Mouse (Mus musculus): Measurements from ENCODE around the gene Dnah8.

Gene Dnah8

DNA sequence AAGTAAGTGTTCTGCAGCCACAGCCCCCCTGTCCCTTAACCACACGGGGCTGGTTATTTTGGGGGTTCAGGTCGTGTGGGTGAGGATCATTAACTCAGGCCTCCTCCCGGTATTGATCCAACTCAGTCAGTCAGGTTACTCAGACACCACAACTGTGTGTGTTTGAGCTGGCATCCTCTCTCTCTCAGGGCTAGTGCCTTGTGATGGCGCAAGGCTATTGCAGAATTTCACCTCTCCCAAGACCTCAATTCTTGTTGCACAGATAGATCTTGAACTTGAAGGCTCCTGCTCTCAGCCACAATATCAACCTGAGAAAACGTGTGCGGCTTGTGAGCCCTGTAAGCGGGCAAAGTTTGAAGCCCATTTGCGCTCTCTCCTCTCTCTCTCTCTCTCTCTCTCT lies 38.0 kb downstream of the Dnah8 start:
- in situ Hi-C loops (cut with MboI, MseI), result no loop called here

GRCm38 (mm10) chr17:30663170-30663569 lies 39.0 kb downstream of the Dnah8 start:
- in situ Hi-C loops (cut with MboI, MseI), result no loop called here

GRCm38 (mm10) chr17:30664856-30665255 lies 40.7 kb downstream of the Dnah8 start:
- in situ Hi-C loops (cut with MboI, MseI), result no loop called here

DNA sequence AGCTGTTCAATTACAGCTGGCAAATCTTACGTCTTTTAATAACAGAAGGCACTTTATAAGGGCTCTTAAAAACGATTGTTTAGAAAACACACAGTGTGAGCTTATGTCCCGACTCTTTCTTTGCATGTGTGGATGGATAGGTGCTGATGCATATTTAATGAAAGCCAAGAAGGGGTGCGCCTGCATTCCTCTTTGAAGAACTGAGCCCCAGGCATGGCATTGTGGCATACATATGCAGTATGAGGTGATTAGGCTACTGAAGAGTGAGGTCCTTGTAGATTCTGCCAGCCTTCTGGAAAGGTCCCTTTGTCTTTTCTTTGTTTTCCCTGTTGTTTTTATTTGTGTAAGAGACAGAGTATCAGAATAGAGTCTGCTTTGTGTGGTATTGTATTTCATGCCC lies 48.4 kb downstream of the Dnah8 start:
- in situ Hi-C loops (cut with MboI, MseI), result loop anchor here (5.0 to 10.0 kb wide), 2 partner anchors 115 to 1458 kb away; no protein-coding TSS in a partner anchor

DNA sequence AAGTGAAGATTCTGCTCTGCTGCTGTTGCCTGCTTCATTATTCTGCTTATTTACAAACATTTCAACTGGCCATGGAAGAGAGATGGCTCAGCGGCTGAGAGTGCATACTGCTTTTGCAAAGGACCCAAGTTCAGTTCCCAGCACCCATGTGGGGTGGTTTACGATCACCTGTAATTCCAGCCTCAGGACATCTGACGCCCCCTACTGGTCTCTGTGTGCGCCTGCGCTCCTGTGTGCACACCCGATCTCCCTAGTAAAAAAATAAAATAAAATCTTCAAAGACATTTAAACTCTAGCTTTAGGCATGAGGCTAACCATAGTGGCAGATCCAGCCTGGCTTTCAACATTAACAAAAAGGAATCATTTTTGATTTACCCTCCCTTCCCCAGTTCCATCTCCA lies 48.9 kb downstream of the Dnah8 start:
- in situ Hi-C loops (cut with MboI, MseI), result loop anchor here (5.0 to 10.0 kb wide), 2 partner anchors 116 to 1458 kb away; no protein-coding TSS in a partner anchor

GRCm38 (mm10) chr17:30675021-30675740 lies 51.0 kb downstream of the Dnah8 start:
- in situ Hi-C loops (cut with MboI, MseI), result loop anchor here (10.0 kb wide), 1 partner anchor 1460 kb away; no protein-coding TSS in a partner anchor

- in situ Hi-C loops (cut with MboI, MseI), result loop anchor here (10.0 kb wide), 1 partner anchor 1464 kb away; no protein-coding TSS in a partner anchor
These were observed 54.4 kb downstream of the Dnah8 start for GRCm38 (mm10) chr17:30678523-30678922.

GRCm38 (mm10) chr17:30679612-30680011 lies 55.5 kb downstream of the Dnah8 start:
- in situ Hi-C loops (cut with MboI, MseI), result loop anchor here (10.0 kb wide), 1 partner anchor 1465 kb away; no protein-coding TSS in a partner anchor

DNA sequence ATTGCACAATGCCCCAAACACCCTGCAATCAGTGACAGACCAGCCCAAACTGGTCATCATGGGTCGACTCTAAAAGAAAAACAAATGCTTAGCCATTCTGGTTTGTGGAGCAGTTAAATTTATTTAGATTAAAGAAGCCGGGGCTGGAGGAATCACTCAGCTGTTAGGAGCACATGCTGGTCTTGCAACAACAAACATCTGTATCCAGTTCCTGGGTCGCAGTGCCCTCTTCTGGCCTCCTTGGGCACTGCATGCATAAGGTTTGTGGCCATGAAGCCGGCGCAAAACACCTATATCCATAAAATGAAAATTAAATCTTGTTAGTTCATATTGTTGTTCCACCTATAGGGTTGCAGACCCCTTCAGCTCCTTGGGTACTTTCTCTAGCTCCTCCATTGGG lies 57.5 kb downstream of the Dnah8 start:
- in situ Hi-C loops (cut with MboI, MseI), result no loop called here

DNA sequence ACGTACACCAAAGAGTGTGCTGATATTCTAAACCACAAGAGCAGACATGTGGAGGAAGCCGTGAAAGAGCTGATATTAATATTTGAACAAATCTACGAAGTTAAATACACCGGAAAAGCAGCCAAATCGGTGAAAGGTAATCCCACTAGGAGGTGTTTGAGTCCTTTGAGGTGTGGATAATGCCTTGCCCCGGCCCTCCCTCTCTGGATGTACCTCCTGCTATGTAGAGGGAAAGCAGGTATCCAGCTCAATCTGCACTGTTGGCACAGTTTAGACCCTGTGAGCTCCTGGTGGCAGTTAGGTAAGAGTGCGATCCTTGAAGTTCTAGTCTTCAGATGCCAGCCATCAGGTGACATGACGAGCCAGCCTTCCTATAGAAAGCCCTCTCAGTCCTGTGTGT lies 66.0 kb downstream of the Dnah8 start:
- in situ Hi-C loops (cut with MboI, MseI), result no loop called here

GRCm38 (mm10) chr17:30691481-30691880 lies 67.3 kb downstream of the Dnah8 start:
- in situ Hi-C loops (cut with MboI, MseI), result no loop called here

DNA sequence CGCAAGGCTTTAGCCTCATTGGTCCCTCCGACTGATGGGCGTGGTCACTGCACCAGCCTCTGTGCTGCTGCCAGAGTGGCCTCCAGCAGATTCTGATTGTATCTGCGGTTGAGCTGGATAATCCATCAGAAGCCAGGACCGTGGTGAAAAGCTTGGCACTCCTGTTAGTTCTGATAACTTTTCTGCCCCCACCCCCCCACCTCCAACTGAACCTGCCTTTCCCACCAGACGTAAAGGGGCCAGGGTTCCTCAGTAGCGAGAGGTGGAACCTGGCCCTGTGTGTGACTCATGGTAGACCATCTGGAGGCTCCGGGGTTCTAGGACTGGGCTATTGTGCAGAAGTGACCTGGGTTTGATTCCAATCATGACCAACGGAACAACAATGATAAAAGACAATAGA lies 70.1 kb downstream of the Dnah8 start:
- in situ Hi-C loops (cut with MboI, MseI), result no loop called here

GRCm38 (mm10) chr17:30714732-30715131 lies 90.6 kb downstream of the Dnah8 start:
- in situ Hi-C loops (cut with MboI, MseI), result no loop called here

GRCm38 (mm10) chr17:30718197-30718596 lies 94.0 kb downstream of the Dnah8 start:
- in situ Hi-C loops (cut with MboI, MseI), result no loop called here

GRCm38 (mm10) chr17:30719031-30719430 lies 94.9 kb downstream of the Dnah8 start:
- in situ Hi-C loops (cut with MboI, MseI), result no loop called here

GRCm38 (mm10) chr17:30727788-30728187 lies 103.6 kb downstream of the Dnah8 start:
- in situ Hi-C loops (cut with MboI, MseI), result no loop called here

GRCm38 (mm10) chr17:30732736-30733135 lies 108.6 kb downstream of the Dnah8 start:
- in situ Hi-C loops (cut with MboI, MseI), result no loop called here

DNA sequence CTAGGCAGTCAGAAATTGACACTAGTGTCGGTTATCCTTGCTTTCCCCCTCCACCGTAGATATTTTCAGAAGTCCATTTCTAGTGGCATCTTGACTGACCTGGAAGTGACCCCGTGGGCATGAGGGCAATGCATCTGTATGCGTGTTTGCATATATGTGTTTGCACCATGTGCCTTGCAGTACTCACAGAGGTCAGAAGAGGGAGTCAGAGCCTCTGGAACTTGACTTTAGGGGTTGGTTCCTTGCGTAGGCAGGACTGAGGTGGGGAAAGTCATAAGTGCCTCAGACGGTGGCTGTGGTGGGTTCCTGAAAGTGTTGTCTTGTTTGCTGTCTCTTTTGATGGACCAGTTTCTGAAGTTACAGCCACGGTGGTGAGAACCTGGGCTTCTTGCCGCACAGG lies 110.6 kb downstream of the Dnah8 start:
- in situ Hi-C loops (cut with MboI, MseI), result no loop called here

GRCm38 (mm10) chr17:30735454-30735853 lies 111.3 kb downstream of the Dnah8 start:
- in situ Hi-C loops (cut with MboI, MseI), result no loop called here

- in situ Hi-C loops (cut with MboI, MseI), result no loop called here
These were observed 113.6 kb downstream of the Dnah8 start for GRCm38 (mm10) chr17:30737797-30738196.

GRCm38 (mm10) chr17:30739769-30740168 lies 115.6 kb downstream of the Dnah8 start:
- in situ Hi-C loops (cut with MboI, MseI), result no loop called here

DNA sequence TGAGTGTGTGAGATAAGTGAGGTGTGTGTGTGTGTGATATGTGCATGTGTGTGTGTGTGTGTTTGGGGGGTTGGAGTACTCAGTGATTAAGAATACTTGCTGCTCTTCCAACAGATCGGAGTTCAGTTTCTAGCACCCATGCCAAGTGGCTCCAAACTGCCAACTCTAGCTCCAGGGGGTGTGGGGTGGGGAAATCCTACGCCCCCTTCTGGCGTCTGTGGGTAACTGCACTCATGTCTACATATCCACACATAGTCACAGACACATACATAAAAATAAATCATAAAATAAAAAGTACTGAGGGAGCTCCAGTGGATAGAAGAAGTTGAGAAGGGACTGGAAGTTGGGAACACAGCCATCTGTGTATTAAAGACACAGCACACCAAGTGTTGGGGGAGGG lies 119.8 kb downstream of the Dnah8 start:
- in situ Hi-C loops (cut with MboI, MseI), result no loop called here
